Mouse (Mus musculus): ENCODE measurements around the gene Cog6. TPM values are rescaled to one million over a fixed set of nuclear protein-coding genes. Genes with fewer than 3 reads are reported as not detected.

Cog6 gene
- total and polyA plus RNA-seq, 3 experiments, result 37.1 to 59.6 (median 48.3) TPM

- Histone ChIP-seq H3K79me2 (replicated peaks; ENCODE audit: control insufficient read depth, insufficient read depth, low read length) (peaks cover 1% of the 10 kb centered on the region; the same call in 1 of the 2 replicates), H3K9ac (ENCODE audit: low read depth, low read length) (no peak overlapping the region), H3K4me1 (ENCODE audit: control insufficient read depth, insufficient read depth, low read length) (peaks cover 4% of the 10 kb centered on the region; the same call in 1 of the 2 replicates), H3K4me3 (no peak overlapping the region), H3K36me3 (ENCODE audit: control insufficient read depth, insufficient read depth, low read length) (peaks cover 3% of the 10 kb centered on the region), H3K27me3 (ENCODE audit: control insufficient read depth, insufficient read depth, low read length) (no peaks in the 10 kb centered on the region), H3K27ac (no peak overlapping the region)
- TF ChIP-seq POLR2A (IDR thresholded peaks at IDR 0.05; ENCODE audit: insufficient read depth, low read depth, low read length), result no peak
- no peak for TF ChIP-seq EP300 (IDR thresholded peaks at IDR 0.05; ENCODE audit: insufficient read depth, low read depth, low read length)
- no peak for TF ChIP-seq CTCF (IDR thresholded peaks at IDR 0.05)
- intact Hi-C loops (cut with DNase I), result no loop called here
- WGBS, result 75% methylated on average over 5 of the region's 5 CpGs
- DNase-seq, result no peak
Measured at GRCm38 (mm10) chr3:53038913-53039312, 21.9 kb upstream of the Cog6 start.

DNA sequence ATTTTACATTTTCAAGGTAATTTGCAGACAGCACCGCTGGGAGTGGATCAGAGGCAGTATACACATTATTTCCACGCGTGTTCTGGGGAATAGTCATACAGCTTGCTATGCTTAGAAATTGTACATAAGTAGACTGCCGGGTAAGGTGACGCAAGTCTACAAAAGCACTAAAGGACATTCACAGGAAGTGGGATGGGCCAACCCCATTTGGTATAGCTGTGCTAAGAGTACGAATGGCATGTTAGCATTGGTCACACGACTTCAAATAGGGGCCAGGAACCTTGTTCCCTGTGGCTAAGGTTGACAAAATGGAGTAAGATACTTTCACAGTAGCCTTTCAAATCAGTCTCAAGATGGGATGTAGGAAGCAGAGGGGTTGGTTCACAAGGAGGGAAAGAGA, 19.9 kb upstream of the Cog6 start:
- H3K36me3 ChIP-seq (ENCODE audit: control insufficient read depth, insufficient read depth, low read length), result no peaks in the 10 kb centered on the region
- no peaks in the 10 kb centered on the region for H3K79me2 ChIP-seq (replicated peaks; ENCODE audit: control insufficient read depth, insufficient read depth, low read length)
- DNase-seq, result no peak
- H3K4me1 ChIP-seq (ENCODE audit: control insufficient read depth, insufficient read depth, low read length), result no peaks in the 10 kb centered on the region
- no peak overlapping the region for H3K4me3 ChIP-seq
- WGBS, result 81% methylated on average over 7 of the region's 7 CpGs
- intact Hi-C loops (cut with DNase I), result no loop called here
- H3K27me3 ChIP-seq (ENCODE audit: control insufficient read depth, insufficient read depth, low read length), result no peaks in the 10 kb centered on the region
- H3K27ac ChIP-seq, result no peak overlapping the region
- TF ChIP-seq CTCF (IDR thresholded peaks at IDR 0.05) (no peak), EP300 (IDR thresholded peaks at IDR 0.05; ENCODE audit: insufficient read depth, low read depth, low read length) (no peak), POLR2A (IDR thresholded peaks at IDR 0.05; ENCODE audit: insufficient read depth, low read depth, low read length) (no peak)
- no peak overlapping the region for H3K9ac ChIP-seq (ENCODE audit: low read depth, low read length)

DNA sequence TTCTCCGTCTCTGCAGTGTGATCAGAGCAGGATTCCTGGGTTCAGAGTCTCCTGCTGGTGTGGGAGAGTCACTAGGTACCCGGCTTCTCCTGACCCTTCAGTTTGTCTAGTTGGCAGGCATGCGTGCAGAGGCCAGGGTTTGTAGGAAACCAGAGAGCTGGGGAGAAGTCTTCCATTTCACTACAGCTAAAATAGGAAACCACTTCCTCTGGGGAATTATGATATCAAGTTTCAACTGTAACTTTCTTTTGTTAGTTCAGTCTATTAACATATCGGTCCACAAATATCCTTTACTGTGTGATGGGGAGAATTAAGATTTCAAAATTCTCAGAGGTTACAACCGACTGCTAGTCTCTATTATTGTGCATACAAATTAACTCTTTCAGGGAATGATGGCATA, 19.0 kb upstream of the Cog6 start:
- H3K27me3 ChIP-seq (ENCODE audit: control insufficient read depth, insufficient read depth, low read length), result no peaks in the 10 kb centered on the region
- 25% methylated on average over 5 of the region's 5 CpGs for WGBS
- no peak for TF ChIP-seq EP300 (IDR thresholded peaks at IDR 0.05; ENCODE audit: insufficient read depth, low read depth, low read length)
- no peak for TF ChIP-seq CTCF (IDR thresholded peaks at IDR 0.05)
- TF ChIP-seq POLR2A (IDR thresholded peaks at IDR 0.05; ENCODE audit: insufficient read depth, low read depth, low read length), result no peak
- DNase-seq, result no peak
- H3K36me3 ChIP-seq (ENCODE audit: control insufficient read depth, insufficient read depth, low read length), result no peaks in the 10 kb centered on the region
- H3K27ac ChIP-seq, result no peak overlapping the region
- no peaks in the 10 kb centered on the region for H3K79me2 ChIP-seq (replicated peaks; ENCODE audit: control insufficient read depth, insufficient read depth, low read length)
- intact Hi-C loops (cut with DNase I), result no loop called here
- H3K4me1 ChIP-seq (ENCODE audit: control insufficient read depth, insufficient read depth, low read length), result no peaks in the 10 kb centered on the region
- H3K9ac ChIP-seq (ENCODE audit: low read depth, low read length), result no peak overlapping the region
- no peak overlapping the region for H3K4me3 ChIP-seq

DNA sequence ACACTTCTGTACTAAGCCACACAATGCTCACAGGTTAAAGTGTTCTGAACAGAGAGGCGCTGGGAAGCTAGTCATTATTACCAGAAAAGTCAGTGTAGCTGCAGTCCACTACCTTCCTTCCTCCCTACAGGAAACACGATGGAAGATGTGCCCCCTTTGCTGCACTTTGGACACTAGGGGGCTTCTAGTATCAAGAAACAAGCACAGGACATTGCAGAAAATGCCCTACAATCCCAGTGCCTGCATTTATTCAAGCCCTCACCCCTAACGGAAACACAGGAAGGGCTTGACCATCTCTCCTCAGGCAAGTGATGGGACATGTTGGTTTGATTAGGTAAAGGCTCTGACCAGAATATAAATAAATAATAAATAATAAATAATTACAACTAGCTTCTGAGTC, 16.4 kb upstream of the Cog6 start:
- WGBS, result 17% methylated on average over 3 of the region's 3 CpGs
- Histone ChIP-seq H3K4me3 (no peak overlapping the region), H3K9ac (ENCODE audit: low read depth, low read length) (no peak overlapping the region), H3K79me2 (replicated peaks; ENCODE audit: control insufficient read depth, insufficient read depth, low read length) (no peaks in the 10 kb centered on the region), H3K4me1 (ENCODE audit: control insufficient read depth, insufficient read depth, low read length) (no peaks in the 10 kb centered on the region), H3K27me3 (ENCODE audit: control insufficient read depth, insufficient read depth, low read length) (no peaks in the 10 kb centered on the region), H3K27ac (no peak overlapping the region), H3K36me3 (ENCODE audit: control insufficient read depth, insufficient read depth, low read length) (no peaks in the 10 kb centered on the region)
- no peak for DNase-seq
- intact Hi-C loops (cut with DNase I), result loop anchor here (2.0 kb wide), 1 partner anchor 213 kb away; no protein-coding TSS in a partner anchor
- TF ChIP-seq POLR2A (IDR thresholded peaks at IDR 0.05; ENCODE audit: insufficient read depth, low read depth, low read length), result no peak
- no peak for TF ChIP-seq EP300 (IDR thresholded peaks at IDR 0.05; ENCODE audit: insufficient read depth, low read depth, low read length)
- peak; percentile 81 for TF ChIP-seq CTCF (IDR thresholded peaks at IDR 0.05)

GRCm38 (mm10) chr3:53032432-53032831, 15.4 kb upstream of the Cog6 start:
- Histone ChIP-seq H3K4me3 (no peak overlapping the region), H3K27me3 (ENCODE audit: control insufficient read depth, insufficient read depth, low read length) (no peaks in the 10 kb centered on the region), H3K27ac (no peak overlapping the region), H3K9ac (ENCODE audit: low read depth, low read length) (no peak overlapping the region), H3K79me2 (replicated peaks; ENCODE audit: control insufficient read depth, insufficient read depth, low read length) (no peaks in the 10 kb centered on the region), H3K4me1 (ENCODE audit: control insufficient read depth, insufficient read depth, low read length) (no peaks in the 10 kb centered on the region), H3K36me3 (ENCODE audit: control insufficient read depth, insufficient read depth, low read length) (no peaks in the 10 kb centered on the region)
- TF ChIP-seq CTCF (IDR thresholded peaks at IDR 0.05) (no peak), POLR2A (IDR thresholded peaks at IDR 0.05; ENCODE audit: insufficient read depth, low read depth, low read length) (no peak), EP300 (IDR thresholded peaks at IDR 0.05; ENCODE audit: insufficient read depth, low read depth, low read length) (no peak)
- 13% methylated on average over 5 of the region's 5 CpGs for WGBS
- intact Hi-C loops (cut with DNase I), result loop anchor here (2.0 kb wide), 1 partner anchor 214 kb away; no protein-coding TSS in a partner anchor
- DNase-seq, result no peak

DNA sequence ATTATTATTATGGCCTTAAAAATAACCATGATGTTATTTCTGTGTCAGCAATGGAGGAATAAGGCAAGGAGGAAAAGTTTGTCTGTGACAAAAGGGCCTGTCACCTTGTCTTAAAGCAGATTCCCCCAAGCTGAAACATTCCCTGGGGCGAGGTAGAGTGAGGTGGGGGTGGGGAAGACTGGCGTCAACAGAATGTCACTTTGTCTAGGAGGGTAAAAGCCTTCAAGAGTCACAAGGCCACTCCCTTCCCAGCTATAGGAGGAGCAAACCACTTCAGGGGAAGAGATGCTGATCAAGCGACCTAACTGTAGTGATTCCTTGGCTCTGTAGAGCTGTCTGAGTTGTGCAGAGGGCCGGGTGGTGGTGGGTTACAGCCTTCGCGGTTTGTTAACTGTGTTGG, 14.5 kb upstream of the Cog6 start:
- Histone ChIP-seq H3K27ac (no peak overlapping the region), H3K4me1 (ENCODE audit: control insufficient read depth, insufficient read depth, low read length) (no peaks in the 10 kb centered on the region), H3K27me3 (ENCODE audit: control insufficient read depth, insufficient read depth, low read length) (no peaks in the 10 kb centered on the region), H3K4me3 (no peak overlapping the region), H3K9ac (ENCODE audit: low read depth, low read length) (no peak overlapping the region), H3K79me2 (replicated peaks; ENCODE audit: control insufficient read depth, insufficient read depth, low read length) (no peaks in the 10 kb centered on the region), H3K36me3 (ENCODE audit: control insufficient read depth, insufficient read depth, low read length) (no peaks in the 10 kb centered on the region)
- no peak for TF ChIP-seq CTCF (IDR thresholded peaks at IDR 0.05)
- no peak for TF ChIP-seq POLR2A (IDR thresholded peaks at IDR 0.05; ENCODE audit: insufficient read depth, low read depth, low read length)
- no peak for TF ChIP-seq EP300 (IDR thresholded peaks at IDR 0.05; ENCODE audit: insufficient read depth, low read depth, low read length)
- intact Hi-C loops (cut with DNase I), result no loop called here
- 63% methylated on average over 6 of the region's 6 CpGs for WGBS
- no peak for DNase-seq

Data from heart, adult 2 months (tissue).